Mouse (Mus musculus): ENCODE results near the gene Fgfr1op2. TPM values are rescaled to one million over a fixed set of nuclear protein-coding genes. Genes with fewer than 3 reads are reported as not detected.

The Fgfr1op2 gene
- polyA plus RNA-seq, 1 experiment from 2014 or later, result 95.4 TPM

DNA sequence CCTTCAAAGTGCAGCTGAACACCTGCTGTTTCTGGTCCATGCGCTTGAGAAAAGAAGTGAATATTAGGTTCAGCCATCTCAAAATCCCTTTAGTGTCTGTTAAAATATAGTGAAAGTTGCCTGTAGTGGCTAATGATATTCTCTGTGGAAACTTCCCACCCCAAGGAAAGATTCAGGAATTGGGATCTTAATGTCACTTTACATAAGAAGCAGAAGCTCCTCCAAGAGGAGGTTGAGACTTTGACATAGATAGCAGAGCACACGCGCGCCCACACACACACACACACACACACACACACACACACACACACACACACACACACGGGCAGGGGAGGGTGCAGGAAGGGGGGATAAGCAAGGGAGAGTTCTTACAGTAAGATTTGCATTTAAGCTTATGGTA lies 8.1 kb downstream of the Fgfr1op2 start:
- H3K4me3 ChIP-seq (replicated peaks; ENCODE audit: low read depth, low read length), result no peak overlapping the region
- 86% methylated on average over 5 of the region's 5 CpGs for WGBS
- no peak overlapping the region for H3K27ac ChIP-seq
- no peaks in the 10 kb centered on the region for H3K27me3 ChIP-seq (ENCODE audit: insufficient read depth, low read length)
- TF ChIP-seq CTCF (IDR thresholded peaks at IDR 0.05; ENCODE audit: low read depth), result no peak
- DNase-seq (ENCODE audit: low spot score), result no peak
- H3K4me1 ChIP-seq (replicated peaks; ENCODE audit: insufficient read depth, low read length), result no peaks in the 10 kb centered on the region
- peaks cover 18% of the 10 kb centered on the region for H3K36me3 ChIP-seq (ENCODE audit: insufficient read depth, low read length)
- no peak overlapping the region for H3K9ac ChIP-seq (ENCODE audit: low read depth, low read length)
- H3K4me2 ChIP-seq (ENCODE audit: low read length), result no peak overlapping the region
- H3K9me3 ChIP-seq (replicated peaks; ENCODE audit: low read length), result no peaks in the 10 kb centered on the region
- ATAC-seq (replicated peaks; ENCODE audit: low FRiP score, low read depth), result no peak

DNA sequence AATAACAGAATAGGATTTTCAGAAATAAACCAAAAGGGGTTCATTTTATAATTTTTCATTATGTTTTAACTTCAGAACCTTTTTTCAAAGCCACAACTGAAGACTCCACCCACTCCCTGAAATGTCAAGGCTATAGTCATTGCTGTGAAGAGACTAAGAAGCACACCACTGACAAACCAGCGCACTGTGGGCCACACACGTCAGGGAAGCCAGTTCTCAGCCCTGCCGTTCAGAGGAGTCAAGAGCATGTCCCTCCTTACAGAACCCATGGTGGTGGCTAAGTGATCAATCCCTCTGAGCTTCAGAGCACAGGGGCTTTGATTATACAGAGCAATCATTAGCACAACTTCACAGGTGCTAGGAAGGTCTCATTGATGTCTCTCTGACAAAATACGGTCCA lies 25.6 kb downstream of the Fgfr1op2 start:
- Histone ChIP-seq H3K36me3 (ENCODE audit: insufficient read depth, low read length) (peaks cover 44% of the 10 kb centered on the region), H3K27me3 (ENCODE audit: insufficient read depth, low read length) (no peaks in the 10 kb centered on the region), H3K4me1 (replicated peaks; ENCODE audit: insufficient read depth, low read length) (no peaks in the 10 kb centered on the region), H3K4me3 (replicated peaks; ENCODE audit: low read depth, low read length) (no peak overlapping the region), H3K27ac (no peak overlapping the region), H3K4me2 (ENCODE audit: low read length) (no peak overlapping the region), H3K9me3 (replicated peaks; ENCODE audit: low read length) (no peaks in the 10 kb centered on the region), H3K9ac (ENCODE audit: low read depth, low read length) (no peak overlapping the region)
- ATAC-seq (replicated peaks; ENCODE audit: low FRiP score, low read depth), result no peak
- no peak for TF ChIP-seq CTCF (IDR thresholded peaks at IDR 0.05; ENCODE audit: low read depth)
- no peak for DNase-seq (ENCODE audit: low spot score)
- 76% methylated on average over 4 of the region's 4 CpGs for WGBS

DNA sequence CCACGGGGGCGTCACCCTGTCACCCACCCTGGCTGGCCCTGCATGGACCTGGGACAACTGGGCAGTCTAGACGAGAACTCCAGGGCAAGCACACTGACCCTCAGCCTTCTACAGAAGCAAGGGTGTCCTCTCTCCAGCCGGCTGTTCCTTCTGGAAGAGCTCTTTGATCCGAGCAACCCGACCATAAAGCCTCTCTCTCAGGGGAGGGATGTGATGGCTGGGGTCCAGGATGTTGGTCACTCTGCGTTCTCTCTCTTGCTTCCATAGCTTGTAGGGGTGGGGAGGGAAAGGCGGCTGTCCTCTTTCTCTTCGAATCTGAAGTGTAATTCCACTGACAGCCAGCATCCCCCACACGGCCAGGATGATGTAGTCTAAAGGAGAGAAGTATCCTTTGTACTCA lies 26.6 kb downstream of the Fgfr1op2 start:
- H3K36me3 ChIP-seq (ENCODE audit: insufficient read depth, low read length), result peaks cover 45% of the 10 kb centered on the region
- peak; percentile 40; the same call in 1 of the 2 replicates for ATAC-seq (replicated peaks; ENCODE audit: low FRiP score, low read depth)

DNA sequence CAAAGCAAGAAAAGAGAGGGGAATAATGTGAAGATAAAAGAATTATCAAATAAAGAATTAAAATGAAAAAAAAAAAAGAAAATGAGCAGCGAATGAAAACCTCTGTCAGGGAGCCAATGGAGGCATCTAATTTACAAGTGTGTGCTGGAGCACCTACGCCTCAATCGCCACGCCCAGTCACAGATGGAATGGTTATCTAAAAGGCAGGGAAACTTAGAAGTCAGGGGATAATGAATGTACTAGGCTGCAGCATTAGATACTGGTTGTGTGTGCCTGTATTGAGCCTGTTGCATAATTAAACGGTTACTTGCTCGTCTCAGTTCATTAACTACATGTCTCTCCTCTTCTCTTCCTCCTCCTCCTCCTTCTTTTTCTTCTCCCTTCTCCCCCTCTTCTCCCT lies 34.4 kb downstream of the Fgfr1op2 start:
- Histone ChIP-seq H3K27ac (no peak overlapping the region), H3K36me3 (ENCODE audit: insufficient read depth, low read length) (peaks cover 25% of the 10 kb centered on the region), H3K9me3 (replicated peaks; ENCODE audit: low read length) (no peaks in the 10 kb centered on the region), H3K4me2 (ENCODE audit: low read length) (no peak overlapping the region), H3K9ac (ENCODE audit: low read depth, low read length) (no peak overlapping the region), H3K4me3 (replicated peaks; ENCODE audit: low read depth, low read length) (no peak overlapping the region), H3K27me3 (ENCODE audit: insufficient read depth, low read length) (no peaks in the 10 kb centered on the region), H3K4me1 (replicated peaks; ENCODE audit: insufficient read depth, low read length) (no peaks in the 10 kb centered on the region)
- DNase-seq (ENCODE audit: low spot score) (no peak), ATAC-seq (replicated peaks; ENCODE audit: low FRiP score, low read depth) (no peak)
- no peak for TF ChIP-seq CTCF (IDR thresholded peaks at IDR 0.05; ENCODE audit: low read depth)
- 71% methylated on average over 6 of the region's 6 CpGs for WGBS

More for the DNA sequence above, 26.6 kb downstream of the Fgfr1op2 start:
- no peaks in the 10 kb centered on the region for H3K9me3 ChIP-seq (replicated peaks; ENCODE audit: low read length)
- no peak overlapping the region for H3K4me3 ChIP-seq (replicated peaks; ENCODE audit: low read depth, low read length)
- no peaks in the 10 kb centered on the region for H3K4me1 ChIP-seq (replicated peaks; ENCODE audit: insufficient read depth, low read length)
- no peak overlapping the region for H3K9ac ChIP-seq (ENCODE audit: low read depth, low read length)
- DNase-seq (ENCODE audit: low spot score), result peak; percentile 54
- no peak overlapping the region for H3K4me2 ChIP-seq (ENCODE audit: low read length)
- no peak for TF ChIP-seq CTCF (IDR thresholded peaks at IDR 0.05; ENCODE audit: low read depth)
- H3K27ac ChIP-seq, result no peak overlapping the region
- WGBS, result 32% methylated on average over 10 of the region's 10 CpGs
- H3K27me3 ChIP-seq (ENCODE audit: insufficient read depth, low read length), result no peaks in the 10 kb centered on the region

DNA sequence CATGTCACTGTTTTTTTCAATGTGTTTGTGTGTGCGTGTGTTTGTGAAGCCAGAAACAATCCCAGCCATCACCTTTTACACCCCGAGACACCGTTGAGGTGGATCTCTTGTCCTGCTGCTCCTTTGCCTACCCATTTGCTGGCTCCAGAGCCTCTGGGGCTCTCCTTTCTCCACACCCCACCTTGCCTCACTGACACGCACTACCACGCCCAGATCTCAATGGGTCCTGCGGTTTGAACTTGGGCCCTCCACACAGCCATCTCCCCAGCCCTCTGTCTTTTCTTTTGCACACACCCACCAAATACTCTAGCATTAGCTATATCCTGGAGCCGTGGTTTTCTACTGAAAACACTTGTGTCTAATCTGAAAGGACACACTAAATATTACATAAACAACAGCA lies 34.9 kb downstream of the Fgfr1op2 start:
- Histone ChIP-seq H3K9me3 (replicated peaks; ENCODE audit: low read length) (no peaks in the 10 kb centered on the region), H3K27me3 (ENCODE audit: insufficient read depth, low read length) (no peaks in the 10 kb centered on the region), H3K27ac (no peak overlapping the region), H3K36me3 (ENCODE audit: insufficient read depth, low read length) (peaks cover 29% of the 10 kb centered on the region), H3K4me2 (ENCODE audit: low read length) (no peak overlapping the region), H3K4me3 (replicated peaks; ENCODE audit: low read depth, low read length) (no peak overlapping the region), H3K9ac (ENCODE audit: low read depth, low read length) (no peak overlapping the region), H3K4me1 (replicated peaks; ENCODE audit: insufficient read depth, low read length) (no peaks in the 10 kb centered on the region)
- TF ChIP-seq CTCF (IDR thresholded peaks at IDR 0.05; ENCODE audit: low read depth), result no peak
- WGBS, result 89% methylated on average over 7 of the region's 7 CpGs
- no peak for ATAC-seq (replicated peaks; ENCODE audit: low FRiP score, low read depth)
- no peak for DNase-seq (ENCODE audit: low spot score)

DNA sequence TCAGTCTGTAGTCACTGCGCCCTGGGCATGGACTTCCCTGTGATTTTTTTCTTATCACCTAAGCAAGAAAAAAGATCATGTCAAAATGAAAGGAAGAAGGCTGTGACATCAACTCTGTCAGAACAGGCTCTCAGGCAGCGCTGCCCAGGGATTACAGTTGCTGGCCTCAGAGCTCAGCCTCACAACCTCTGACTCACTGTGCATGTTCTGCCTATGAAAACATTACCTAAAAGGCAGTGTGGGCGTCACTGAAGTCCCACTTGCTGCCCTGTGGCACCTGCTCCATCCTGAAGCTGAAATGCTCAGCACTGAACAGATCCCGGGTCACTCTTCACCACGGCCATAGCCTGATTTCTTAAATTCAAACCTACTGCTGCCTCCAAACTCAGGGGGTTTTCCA lies 35.7 kb downstream of the Fgfr1op2 start:
- peaks cover 33% of the 10 kb centered on the region for H3K36me3 ChIP-seq (ENCODE audit: insufficient read depth, low read length)
- DNase-seq (ENCODE audit: low spot score), result no peak
- 82% methylated on average over 5 of the region's 5 CpGs for WGBS

DNA sequence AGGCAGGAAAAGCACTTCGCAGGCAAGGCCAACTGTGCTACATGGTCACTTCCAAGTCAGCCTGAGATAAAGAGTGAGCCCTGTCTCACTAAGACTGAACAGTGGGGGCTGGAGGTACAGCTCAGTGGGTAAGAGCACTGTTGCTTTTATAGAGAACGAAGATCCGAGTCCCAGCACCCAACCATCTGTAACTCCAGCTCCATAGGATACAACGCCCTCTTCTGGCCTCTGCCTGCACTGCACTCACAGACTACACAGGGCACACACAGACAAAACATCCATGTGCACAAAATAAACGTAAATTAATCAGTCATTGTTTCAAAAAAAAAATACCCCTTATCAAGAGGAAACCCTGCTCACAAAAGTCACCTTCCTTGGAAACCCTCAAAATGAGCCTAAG lies 36.9 kb downstream of the Fgfr1op2 start:
- peak; percentile 13; the same call in 1 of the 2 replicates for TF ChIP-seq CTCF (IDR thresholded peaks at IDR 0.05; ENCODE audit: low read depth)
- 95% methylated on average over 5 of the region's 5 CpGs for WGBS
- no peak overlapping the region for H3K9ac ChIP-seq (ENCODE audit: low read depth, low read length)
- ATAC-seq (replicated peaks; ENCODE audit: low FRiP score, low read depth), result no peak
- H3K27ac ChIP-seq, result no peak overlapping the region
- H3K4me2 ChIP-seq (ENCODE audit: low read length), result no peak overlapping the region
- peaks cover 41% of the 10 kb centered on the region for H3K36me3 ChIP-seq (ENCODE audit: insufficient read depth, low read length)
- no peak overlapping the region for H3K4me3 ChIP-seq (replicated peaks; ENCODE audit: low read depth, low read length)
- no peak for DNase-seq (ENCODE audit: low spot score)
- H3K27me3 ChIP-seq (ENCODE audit: insufficient read depth, low read length), result no peaks in the 10 kb centered on the region
- H3K9me3 ChIP-seq (replicated peaks; ENCODE audit: low read length), result no peaks in the 10 kb centered on the region
- no peaks in the 10 kb centered on the region for H3K4me1 ChIP-seq (replicated peaks; ENCODE audit: insufficient read depth, low read length)

More for the DNA sequence above, 35.7 kb downstream of the Fgfr1op2 start:
- no peaks in the 10 kb centered on the region for H3K27me3 ChIP-seq (ENCODE audit: insufficient read depth, low read length)
- no peak overlapping the region for H3K4me3 ChIP-seq (replicated peaks; ENCODE audit: low read depth, low read length)
- no peak overlapping the region for H3K4me2 ChIP-seq (ENCODE audit: low read length)
- H3K4me1 ChIP-seq (replicated peaks; ENCODE audit: insufficient read depth, low read length), result no peaks in the 10 kb centered on the region
- ATAC-seq (replicated peaks; ENCODE audit: low FRiP score, low read depth), result no peak
- no peak overlapping the region for H3K9ac ChIP-seq (ENCODE audit: low read depth, low read length)
- no peaks in the 10 kb centered on the region for H3K9me3 ChIP-seq (replicated peaks; ENCODE audit: low read length)
- no peak overlapping the region for H3K27ac ChIP-seq
- TF ChIP-seq CTCF (IDR thresholded peaks at IDR 0.05; ENCODE audit: low read depth), result no peak

Data from kidney, postnatal 0 days (tissue).